Mouse (Mus musculus): ENCODE results near the gene Mtif3. TPM values are rescaled to one million over a fixed set of nuclear protein-coding genes. Genes with fewer than 3 reads are reported as not detected.
A peak's percentile ranks its signal among the peaks of the same experiment; 100 is the strongest.

Mtif3 gene
- total and polyA plus RNA-seq, 3 experiments, result 15.2 to 26.7 (median 25.6) TPM

GRCm38 (mm10) chr5:146948508-146949088, 15.0 kb downstream of the Mtif3 start, which contains the start of gene Gtf3a:
Gtf3a (plus strand) TSS chr5:146948657.
- Histone ChIP-seq H3K9me3 (replicated peaks; ENCODE audit: low read length) (peaks cover 6% of the 10 kb centered on the region), H3K79me2 (replicated peaks; ENCODE audit: control insufficient read depth, extremely low read depth, insufficient read depth, poor library complexity, severe bottlenecking) (peaks cover 22% of the 10 kb centered on the region), H3K9ac (ENCODE audit: insufficient read depth, low read depth) (peak within 1 kb of the TSS; percentile 76), H3K27ac (ENCODE audit: insufficient read depth, low read depth) (peak within 1 kb of the TSS; percentile 39; the same call in 1 of the 2 replicates), H3K36me3 (replicated peaks in 1 of 2; ENCODE audit: control insufficient read depth in 1 of 2, insufficient read depth in 1 of 2, low read length in 1 of 2) (peaks cover 27 to 35% of the 10 kb centered on the region in 2 experiments), H3K4me2 (ENCODE audit: insufficient read depth, low read depth, poor library complexity, severe bottlenecking) (peak within 1 kb of the TSS; percentile 90), H3K4me3 (replicated peaks in 1 of 3; ENCODE audit: low read depth in 2 of 3, low read length in 2 of 3, poor library complexity in 1 of 3) (peak within 1 kb of the TSS; percentile 79 to 94 (median 90)), H3K27me3 (replicated peaks) (no peaks in the 10 kb centered on the region), H3K4me1 (ENCODE audit: control insufficient read depth in 1 of 2, insufficient read depth in 2 of 2) (peaks cover 0 to 18% of the 10 kb centered on the region in 2 experiments; a peak in 2 of 4 replicates)
- in situ Hi-C loops (cut with MboI; ENCODE audit: low pct_ligation_motif_present, low pct_unique_long_range_greater_than_20kb, low sequenced_read_pairs), result loop anchor here (10.0 kb wide), 1 partner anchor 286 kb away; no protein-coding TSS in a partner anchor
- TF ChIP-seq SIN3A (IDR thresholded peaks at IDR 0.05; ENCODE audit: low read length) (peak; percentile 70; the same call in 1 of the 2 replicates), MXI1 (IDR thresholded peaks at IDR 0.05; ENCODE audit: low read depth, low read length) (peak; percentile 97), NELFE (IDR thresholded peaks at IDR 0.05; ENCODE audit: low read depth, low read length) (peak; percentile 96), BHLHE40 (IDR thresholded peaks at IDR 0.05; ENCODE audit: low read depth, low read length) (peak; percentile 89), HCFC1 (IDR thresholded peaks at IDR 0.05; ENCODE audit: low read depth, low read length) (peak; percentile 72), UBTF (IDR thresholded peaks at IDR 0.05; ENCODE audit: low read depth, low read length) (no peak), E2F4 (IDR thresholded peaks at IDR 0.05; ENCODE audit: insufficient replicate concordance, low read depth, low read length) (no peak), MAZ (IDR thresholded peaks at IDR 0.05; ENCODE audit: low read depth, low read length) (peak; percentile 97), ZNF384 (IDR thresholded peaks at IDR 0.05; ENCODE audit: low read depth, low read length) (0 out of 2 replicates have a peak, but pooled peaks have one; percentile 3), USF2 (conservative IDR thresholded peaks at IDR 0.05; ENCODE audit: low read depth, low read length) (no peak), MEF2A (IDR thresholded peaks at IDR 0.05; ENCODE audit: borderline replicate concordance, low read depth, low read length) (peak; percentile 63), RCOR1 (conservative IDR thresholded peaks at IDR 0.05; ENCODE audit: low read depth, low read length) (0 out of 2 replicates have a peak, but pooled peaks have one; percentile 16), ZMIZ1 (IDR thresholded peaks at IDR 0.05; ENCODE audit: low read depth, low read length) (peak; percentile 80; the same call in 1 of the 2 replicates), MAFK (IDR thresholded peaks at IDR 0.05; ENCODE audit: insufficient replicate concordance, low read length) (no peak), NRF1 (IDR thresholded peaks at IDR 0.05; ENCODE audit: low read depth, low read length) (peak; percentile 99), TCF12 (IDR thresholded peaks at IDR 0.05; ENCODE audit: low read depth, low read length) (peak; percentile 64; the same call in 1 of the 2 replicates), RAD21 (IDR thresholded peaks at IDR 0.05; ENCODE audit: low read depth, low read length) (no peak), IRF4 (IDR thresholded peaks at IDR 0.05; ENCODE audit: low read depth, low read length) (peak; percentile 25; the same call in 1 of the 2 replicates), ZC3H11A (IDR thresholded peaks at IDR 0.05; ENCODE audit: low read depth, low read length) (no peak), MYC (IDR thresholded peaks at IDR 0.05; ENCODE audit: low read depth, low read length) (no peak), POLR2A (IDR thresholded peaks at IDR 0.05; ENCODE audit: low read depth, low read length) (peak; percentile 88), ETS1 (conservative IDR thresholded peaks at IDR 0.05; ENCODE audit: low read depth, low read length) (0 out of 2 replicates have a peak, but pooled peaks have one; percentile 19), ELF1 (IDR thresholded peaks at IDR 0.05; ENCODE audit: low read depth, low read length) (peak; percentile 96), CHD2 (IDR thresholded peaks at IDR 0.05; ENCODE audit: low read length) (0 out of 2 replicates have a peak, but pooled peaks have one; percentile 21), MAX (IDR thresholded peaks at IDR 0.05; ENCODE audit: low read length) (peak; percentile 92), JUN (IDR thresholded peaks at IDR 0.05; ENCODE audit: insufficient read depth, low read depth, low read length) (no peak), SMC3 (IDR thresholded peaks at IDR 0.05; ENCODE audit: low read depth, low read length) (no peak), KAT2A (IDR thresholded peaks at IDR 0.05; ENCODE audit: insufficient replicate concordance, low read length) (0 out of 2 replicates have a peak, but pooled peaks have one; percentile 49), TBP (conservative IDR thresholded peaks at IDR 0.05; ENCODE audit: low read depth, low read length) (no peak)
- peak; percentile 91 for DNase-seq (ENCODE audit: extremely low read depth)
- dilution Hi-C loops (cut with MboI; ENCODE audit: extremely low pct_ligation_motif_present, extremely low pct_unique_long_range_greater_than_20kb, low sequenced_read_pairs), result no loop called here
